Mouse (Mus musculus): ENCODE results near the gene Kng1.
A peak's percentile ranks its signal among the peaks of the same experiment; 100 is the strongest.
"Not testable (repeated sequence)": the region's sequence is repeated elsewhere in the genome, so short reads cannot be mapped to it uniquely, and the experiment has no call there.

Gene Kng1

GRCm38 (mm10) chr16:23094136-23094535, 36.5 kb downstream of the Kng1 start:
- no peak for DNase-seq (ENCODE audit: low spot score)

DNA sequence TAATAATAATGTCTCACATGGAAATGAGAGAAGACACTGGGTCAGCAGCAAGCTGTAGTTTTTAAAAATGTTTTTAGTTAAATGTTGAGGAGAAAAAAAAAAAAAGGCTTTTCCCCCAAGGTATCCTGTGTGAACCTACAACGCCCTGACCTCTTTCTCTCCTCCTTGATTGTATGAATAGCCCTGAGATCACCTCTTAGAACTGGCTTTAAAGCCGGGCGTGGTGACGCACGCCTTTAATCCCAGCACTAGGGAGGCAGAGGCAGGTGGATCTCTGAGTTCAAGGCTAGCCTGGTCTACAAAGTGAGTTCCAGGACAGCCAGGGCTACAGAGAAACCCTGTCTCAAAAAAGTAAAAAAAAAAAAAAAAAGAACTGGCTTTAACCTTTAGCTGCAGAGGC, 37.9 kb downstream of the Kng1 start:
- DNase-seq (ENCODE audit: low spot score), result not testable (repeated sequence)

DNA sequence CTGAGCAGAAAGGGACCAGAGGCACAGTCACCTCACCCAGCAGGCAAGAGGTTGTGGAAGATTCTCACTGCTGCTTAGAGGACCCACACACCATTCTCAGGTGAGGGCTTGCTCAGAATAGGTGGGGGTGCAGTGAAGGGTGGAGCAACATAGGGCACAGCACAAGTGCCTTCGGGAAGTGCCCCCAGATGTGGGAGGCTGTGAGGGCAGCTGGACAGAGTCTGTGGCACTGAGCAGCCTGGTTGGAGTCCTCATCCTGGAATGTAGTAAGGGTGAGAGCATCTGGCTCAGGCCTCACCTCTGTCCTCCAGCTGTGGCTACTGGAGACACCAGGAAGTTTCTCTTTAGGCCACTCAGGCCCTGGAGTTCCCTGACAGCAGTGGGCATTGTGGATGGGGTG, 39.2 kb downstream of the Kng1 start:
- not testable (repeated sequence) for DNase-seq (ENCODE audit: low spot score)

GRCm38 (mm10) chr16:23097290-23098104, 39.8 kb downstream of the Kng1 start:
- DNase-seq (ENCODE audit: low spot score), result not testable (repeated sequence)

- DNase-seq (ENCODE audit: low spot score), result not testable (repeated sequence)
Observed at GRCm38 (mm10) chr16:23098105-23098452, 40.4 kb downstream of the Kng1 start.

DNA sequence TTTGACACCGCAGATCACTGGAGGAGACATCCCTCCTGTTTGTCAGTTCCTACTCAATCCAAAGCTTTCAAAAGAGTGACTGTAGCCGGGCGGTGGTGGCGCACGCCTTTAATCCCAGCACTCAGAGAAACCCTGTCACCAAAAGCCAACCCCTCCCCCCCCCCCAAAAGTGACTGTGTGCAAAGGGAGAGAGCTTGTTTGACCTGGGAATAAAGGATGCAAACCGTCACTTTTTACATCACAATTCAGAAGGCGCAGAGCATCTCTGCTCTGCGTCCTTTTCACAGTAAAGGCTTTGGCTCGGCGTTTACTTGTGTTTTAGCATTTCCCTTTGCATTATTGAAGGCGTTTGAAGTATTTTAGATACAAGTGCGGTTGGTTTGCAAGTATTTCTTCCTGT, 42.0 kb downstream of the Kng1 start:
- no peak for DNase-seq (ENCODE audit: low spot score)

GRCm38 (mm10) chr16:23100099-23100575, 42.5 kb downstream of the Kng1 start:
- DNase-seq (ENCODE audit: low spot score), result no peak

- DNase-seq (ENCODE audit: low spot score), result no peak
Observed at GRCm38 (mm10) chr16:23100613-23101012, 42.9 kb downstream of the Kng1 start.

GRCm38 (mm10) chr16:23102340-23103037, 44.8 kb downstream of the Kng1 start:
- no peak for DNase-seq (ENCODE audit: low spot score)

DNA sequence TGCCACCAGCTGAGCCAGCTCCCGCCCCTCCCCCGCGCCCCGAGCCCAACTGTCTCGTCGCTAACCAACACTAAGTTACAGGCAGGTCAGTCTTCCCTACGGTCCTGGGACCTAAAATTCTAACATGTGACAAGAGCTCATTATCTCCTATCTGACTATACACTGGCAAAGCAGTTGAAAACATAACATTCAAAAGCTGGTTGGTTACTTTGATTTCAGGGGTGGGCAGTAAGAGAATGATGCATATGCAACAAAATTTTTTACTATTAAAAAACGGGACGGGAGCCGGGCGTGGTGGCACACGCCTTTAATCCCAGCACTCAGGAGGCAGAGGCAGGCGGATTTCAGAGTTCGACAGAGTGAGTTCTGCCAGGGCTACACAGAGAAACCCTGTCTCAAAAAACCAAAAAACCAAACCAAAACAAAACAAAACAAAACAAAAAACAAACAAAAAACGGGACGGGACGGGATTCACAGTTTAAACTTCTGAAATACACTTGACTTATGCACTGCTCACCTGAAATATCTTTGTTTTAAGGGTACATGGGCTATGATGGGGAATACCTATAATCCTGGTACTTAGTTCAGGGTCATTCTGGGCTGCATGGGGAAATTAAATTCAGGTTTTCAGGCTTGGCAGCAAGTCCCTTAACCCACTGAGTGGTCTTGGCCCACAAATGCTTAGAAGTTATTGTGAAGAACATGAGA, 45.5 kb downstream of the Kng1 start:
- DNase-seq (ENCODE audit: low spot score), result no peak

- DNase-seq (ENCODE audit: low spot score), result no peak
Observed at GRCm38 (mm10) chr16:23103841-23104240, 46.2 kb downstream of the Kng1 start.

DNA sequence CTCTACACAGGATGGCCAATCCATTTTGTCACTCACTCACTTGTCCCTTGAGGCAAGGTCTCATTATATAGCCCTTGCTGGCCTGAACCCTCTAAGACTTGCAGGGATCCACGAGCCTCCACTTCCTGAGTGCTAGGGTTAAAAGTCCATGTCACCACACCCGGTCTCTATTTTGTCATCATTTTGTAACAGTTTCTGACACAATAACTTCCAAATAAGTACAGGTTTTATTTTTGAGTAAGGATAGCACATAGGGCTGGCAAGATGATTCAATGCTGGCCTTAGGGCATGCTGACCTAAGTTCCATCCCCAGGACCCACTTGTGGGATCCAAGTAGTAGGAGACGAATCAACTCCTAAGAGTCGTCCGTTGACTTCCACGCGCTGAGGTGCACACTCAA, 48.5 kb downstream of the Kng1 start:
- DNase-seq (ENCODE audit: low spot score), result no peak

GRCm38 (mm10) chr16:23107231-23107942, 49.7 kb downstream of the Kng1 start, which contains the start of gene Eif4a2:
Gene Eif4a2, plus strand, starts transcription at chr16:23107444.
- DNase-seq (ENCODE audit: low spot score), result peak; percentile 89

- DNase-seq (ENCODE audit: low spot score), result peak; percentile 75
Observed at GRCm38 (mm10) chr16:23107946-23108759, 50.5 kb downstream of the Kng1 start.

GRCm38 (mm10) chr16:23108943-23109342, 51.3 kb downstream of the Kng1 start:
- DNase-seq (ENCODE audit: low spot score), result no peak

DNA sequence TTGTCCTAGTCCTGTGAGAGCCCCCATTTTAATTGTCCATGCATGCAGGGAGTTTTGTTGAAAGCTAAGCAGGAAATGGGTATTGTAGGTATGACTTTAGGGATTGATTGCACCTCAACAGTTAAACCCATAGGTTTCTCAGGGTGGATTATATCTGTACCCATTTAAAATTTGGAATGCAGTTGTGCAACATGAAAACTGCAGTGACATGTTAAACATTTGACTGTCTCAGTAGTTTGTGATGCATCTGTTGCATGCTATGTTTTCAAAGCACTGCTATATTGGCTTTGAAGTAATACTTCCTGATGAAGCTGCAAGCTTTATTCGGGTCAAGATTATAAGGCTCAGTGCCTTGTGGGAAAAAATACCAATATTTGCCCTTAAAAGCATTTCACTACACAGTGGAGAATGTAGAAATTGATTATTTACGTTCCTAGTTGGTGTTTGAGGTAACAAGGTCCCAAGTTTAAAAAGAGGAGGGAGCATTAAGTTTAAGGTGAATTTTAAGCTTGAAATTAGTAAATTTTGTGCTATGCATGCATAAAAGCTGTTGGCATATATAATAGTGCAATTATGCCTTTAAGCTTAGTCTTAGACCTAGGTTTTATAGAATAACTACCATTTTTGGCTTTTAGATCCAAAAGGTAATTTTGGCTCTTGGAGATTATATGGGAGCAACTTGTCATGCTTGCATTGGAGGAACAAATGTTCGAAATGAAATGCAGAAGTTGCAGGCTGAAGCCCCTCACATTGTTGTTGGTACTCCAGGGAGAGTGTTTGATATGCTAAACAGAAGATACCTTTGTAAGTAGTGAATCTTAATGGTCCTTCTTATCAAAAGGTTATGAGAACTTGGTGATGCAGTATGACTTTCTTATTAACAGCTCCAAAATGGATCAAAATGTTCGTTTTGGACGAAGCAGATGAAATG, 52.0 kb downstream of the Kng1 start:
- DNase-seq (ENCODE audit: low spot score), result no peak

GRCm38 (mm10) chr16:23112348-23112747, 54.7 kb downstream of the Kng1 start:
- no peak for DNase-seq (ENCODE audit: low spot score)

DNA sequence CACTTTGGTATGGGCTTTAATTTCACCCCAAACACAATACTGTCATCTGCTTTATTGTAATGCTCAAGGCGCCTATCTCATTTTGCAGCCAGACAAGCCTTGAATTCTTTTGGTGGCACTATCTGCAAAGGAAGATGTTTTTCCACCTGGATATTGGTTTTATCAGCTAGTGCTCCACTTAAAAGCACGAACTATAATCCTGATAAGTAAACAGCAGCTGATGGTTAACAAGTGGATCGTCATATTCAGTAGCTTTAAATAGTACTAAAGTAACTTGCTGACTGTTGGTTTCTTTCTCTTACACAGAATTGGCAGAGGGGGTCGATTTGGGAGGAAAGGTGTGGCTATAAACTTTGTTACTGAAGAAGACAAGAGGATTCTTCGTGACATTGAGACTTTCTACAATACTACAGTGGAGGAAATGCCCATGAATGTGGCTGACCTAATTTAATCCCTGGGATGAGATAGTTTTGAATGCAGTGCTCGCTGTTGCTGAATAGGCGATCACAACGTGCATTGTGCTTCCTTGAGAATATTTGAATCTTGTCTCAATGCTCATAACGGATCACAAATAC, 55.3 kb downstream of the Kng1 start:
- no peak for DNase-seq (ENCODE audit: low spot score)

GRCm38 (mm10) chr16:23113903-23114302, 56.2 kb downstream of the Kng1 start:
- no peak for DNase-seq (ENCODE audit: low spot score)
